Mouse (Mus musculus) kidney, adult 11 months (tissue): ENCODE measurements at regions not wholly inside any gene's neighbourhood (a gene's known extent, or its start where the extent isn't known, plus 50 kb on each side); places are given as distances from the start of the nearest gene placed in this dataset.

Source experiments
- DNase-seq: peaks from one replicate; pipeline ENCODE4 v3.0.0; 2022

- no peak for DNase-seq
Measured at GRCm38 (mm10) chr4:52265196-52265595, 173.8 kb upstream of the Smc2 start.

- DNase-seq, result no peak
Measured at GRCm38 (mm10) chr4:52282458-52282857, 156.6 kb upstream of the Smc2 start.

GRCm38 (mm10) chr4:52284909-52285308, 154.1 kb upstream of the Smc2 start:
- no peak for DNase-seq

GRCm38 (mm10) chr4:52293676-52294075, 145.4 kb upstream of the Smc2 start:
- DNase-seq, result peak; percentile 7

- DNase-seq, result no peak
Measured at GRCm38 (mm10) chr4:52299226-52299625, 139.8 kb upstream of the Smc2 start.

GRCm38 (mm10) chr4:52301653-52302052, 137.4 kb upstream of the Smc2 start:
- DNase-seq, result no peak

GRCm38 (mm10) chr4:52324300-52324699, 114.7 kb upstream of the Smc2 start:
- no peak for DNase-seq

- DNase-seq, result no peak
Measured at GRCm38 (mm10) chr4:52331361-52331951, 107.6 kb upstream of the Smc2 start.

GRCm38 (mm10) chr4:52336365-52337017, 102.6 kb upstream of the Smc2 start:
- no peak for DNase-seq

- DNase-seq, result no peak
Measured at GRCm38 (mm10) chr4:52341245-52341644, 97.8 kb upstream of the Smc2 start.

- DNase-seq, result no peak
Measured at GRCm38 (mm10) chr4:52361751-52362150, 77.3 kb upstream of the Smc2 start.

GRCm38 (mm10) chr4:52365866-52366265, 73.2 kb upstream of the Smc2 start:
- no peak for DNase-seq

GRCm38 (mm10) chr4:52368527-52368926, 70.5 kb upstream of the Smc2 start:
- no peak for DNase-seq
